ENCODE assay signal across 16 mouse cellular contexts in the genomic region with DNA sequence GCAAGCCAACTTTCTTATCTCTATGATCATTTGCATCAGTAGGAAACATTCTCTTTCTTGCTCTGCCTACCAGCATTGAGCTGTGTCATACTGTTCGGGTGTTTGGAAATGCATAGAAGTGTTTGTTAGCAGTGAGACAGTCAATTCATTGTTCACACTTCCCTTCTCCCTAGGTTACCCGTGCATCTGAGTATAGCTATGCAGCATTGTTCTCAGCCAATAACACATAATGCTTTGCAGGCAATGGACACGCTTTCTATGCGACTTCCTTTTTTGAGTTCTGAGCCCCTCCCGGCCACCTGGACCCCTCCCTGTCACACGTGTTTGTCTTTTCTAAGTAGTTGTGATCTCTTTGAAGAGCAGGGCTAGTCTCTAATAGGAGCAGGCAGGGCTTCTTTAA.
DNase-seq lines count a peak whose midpoint lies in the region; ATAC-seq lines count a peak whose summit lies in the region.
"Had no signal": no experiment of that assay in that cellular context is flagged by ENCODE, and none has a peak within 500 bp of the region (broad histone marks: within the 10 kb centered on the region; RNA-seq: fewer than 3 reads in every experiment).

No protein-coding gene starts in this region.

- 45% methylated on average over 6 of the region's 6 CpGs for WGBS in lung, embryonic 16.5 days

- no peaks in the 10 kb centered on the region for H3K9me3 ChIP-seq in lung, embryonic 16.5 days (ENCODE audit: control insufficient read depth, low read length)
- H3K9me3 ChIP-seq: midbrain, embryonic 12.5 days had no signal

- no peak for DNase-seq in lung, postnatal 4 days
- peak; percentile 63 to 67 for DNase-seq in B cell, adult 2 months
- DNase-seq in CD4-positive, CD25-positive, alpha-beta regulatory T cell, adult 2 months (ENCODE audit: low read depth, low spot score): peak; percentile 52
- DNase-seq in ovary, postnatal 14 days (ENCODE audit: low spot score): no peak
- no peak for DNase-seq in layer of hippocampus, adult 11-12 months (ENCODE audit: low spot score)
- DNase-seq in left cerebral cortex, adult 18-20 months (ENCODE audit: low spot score in 2 of 2): no peak
- DNase-seq: cerebellum, postnatal 36 days; gastrocnemius, postnatal 10 days; kidney, postnatal 36 days; right cerebral cortex, postnatal 14 days had no signal

- no peak overlapping the region for H3K9ac ChIP-seq in lung, embryonic 16.5 days (ENCODE audit: low read length)
- H3K9ac ChIP-seq: liver, embryonic 14.5 days; midbrain, embryonic 12.5 days had no signal

- no peaks in the 10 kb centered on the region for H3K27me3 ChIP-seq in lung, embryonic 16.5 days (ENCODE audit: control insufficient read depth, insufficient read depth, low read depth, low read length)
- H3K27me3 ChIP-seq: midbrain, embryonic 12.5 days had no signal

- no peak overlapping the region for H3K4me3 ChIP-seq in lung, embryonic 16.5 days (ENCODE audit: low read length)
- H3K4me3 ChIP-seq: midbrain, embryonic 12.5 days had no signal

- ATAC-seq in lung, embryonic 16.5 days (ENCODE audit: low read depth): peak; percentile 32; the same call in 1 of the 2 replicates
- ATAC-seq in hematopoietic stem cell, adult 5-6 weeks (replicated peaks in 1 of 2; ENCODE audit: insufficient read depth in 1 of 2, low FRiP score in 2 of 2, low TSS enrichment in 1 of 2, low read depth in 1 of 2, poor library complexity in 2 of 2, severe bottlenecking in 2 of 2): peak; percentile 47 to 56; a peak in 2 of 4 replicates
- ATAC-seq: intestine, postnatal 0 days had no signal

- H3K36me3 ChIP-seq in lung, embryonic 16.5 days (ENCODE audit: control insufficient read depth, insufficient read depth, low read length): no peaks in the 10 kb centered on the region
- H3K36me3 ChIP-seq: midbrain, embryonic 12.5 days had no signal

- H3K27ac ChIP-seq in lung, embryonic 16.5 days (ENCODE audit: low read length): no peak overlapping the region
- H3K27ac ChIP-seq: liver, embryonic 14.5 days; midbrain, embryonic 12.5 days; stomach, postnatal 0 days had no signal

- H3K4me1 ChIP-seq in lung, embryonic 16.5 days (replicated peaks; ENCODE audit: control insufficient read depth, insufficient read depth, low read length): peaks cover 18% of the 10 kb centered on the region; the same call in 1 of the 2 replicates

- no peak overlapping the region for H3K4me2 ChIP-seq in lung, embryonic 16.5 days (ENCODE audit: low read depth, low read length)
- H3K4me2 ChIP-seq: midbrain, embryonic 12.5 days had no signal

Comparison
In these comparisons a context has a peak if more than half of its experiments do, and no peak if none do; other contexts are left out.
1. DNase-seq: peak in B cell, adult 2 months (2 of 2) and CD4-positive, CD25-positive, alpha-beta regulatory T cell, adult 2 months (single experiment); none in lung, postnatal 4 days (0 of 2), ovary, postnatal 14 days (single experiment), layer of hippocampus, adult 11-12 months (single experiment) and left cerebral cortex, adult 18-20 months (0 of 2).